Comparison of ENCODE assay signal across 8 mouse cellular contexts in the genomic region with DNA sequence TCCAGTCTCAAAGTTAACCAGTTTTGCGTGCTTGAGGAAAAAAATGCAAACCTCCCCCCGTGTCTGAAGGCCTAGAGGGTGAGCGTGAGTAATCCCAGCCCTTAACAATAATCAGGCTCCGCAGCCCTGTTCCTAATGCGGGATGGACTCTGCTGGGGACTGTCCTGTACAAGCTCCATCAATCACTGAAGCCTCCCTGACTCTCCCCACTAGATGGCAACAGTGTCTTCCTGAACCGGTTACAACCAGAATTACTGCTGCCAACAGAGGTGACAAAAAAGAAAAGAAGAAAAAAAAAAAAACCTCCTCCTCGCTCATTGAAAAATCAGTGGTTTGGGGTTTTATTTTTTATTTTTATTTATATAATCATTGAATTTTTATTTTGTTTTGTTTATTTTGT. TPM values are rescaled to one million over a fixed set of nuclear protein-coding genes. Genes with fewer than 3 reads are reported as not detected.
A peak's percentile ranks its signal among the peaks of the same experiment; 100 is the strongest.
DNase-seq lines count a peak whose midpoint lies in the region; ATAC-seq and TF ChIP-seq lines count a peak whose summit lies in the region.

No protein-coding gene starts in this region.

- no peak overlapping the region for H3K27ac ChIP-seq in heart, embryonic 10.5 days
- H3K27ac ChIP-seq in hindbrain, embryonic 16.5 days (ENCODE audit: low read depth, low read length) = peak overlapping the region; percentile 47; the same call in 1 of the 2 replicates
- H3K27ac ChIP-seq in left cerebral cortex, adult 2 months = no peak overlapping the region; the same call in 1 of the 2 replicates
- H3K27ac ChIP-seq in midbrain, embryonic 13.5 days = peak overlapping the region; percentile 87; the same call in 1 of the 2 replicates

- peak; percentile 83 for TF ChIP-seq CTCF in left cerebral cortex, adult 2 months (IDR thresholded peaks at IDR 0.05)

- peaks cover 85% of the 10 kb centered on the region for H3K36me3 ChIP-seq in heart, embryonic 10.5 days
- H3K36me3 ChIP-seq in hindbrain, embryonic 16.5 days (ENCODE audit: control insufficient read depth, insufficient read depth, low read length) = peaks cover 28% of the 10 kb centered on the region
- H3K36me3 ChIP-seq in midbrain, embryonic 13.5 days = peaks cover 92% of the 10 kb centered on the region

- H3K9ac ChIP-seq in hindbrain, embryonic 16.5 days (ENCODE audit: low read depth, low read length) = no peak overlapping the region
- H3K9ac ChIP-seq in midbrain, embryonic 13.5 days (replicated peaks) = no peak overlapping the region

- H3K4me2 ChIP-seq in hindbrain, embryonic 16.5 days (ENCODE audit: low read length) = no peak overlapping the region
- no peak overlapping the region for H3K4me2 ChIP-seq in midbrain, embryonic 13.5 days (replicated peaks)

- intact Hi-C loops in left cerebral cortex, adult 2 months (cut with DNase I) = loop anchor here (1.0 to 10.0 kb wide), 5 partner anchors 46 to 167 kb away; no protein-coding TSS in a partner anchor

- ATAC-seq in hindbrain, embryonic 16.5 days = no peak
- peak; percentile 65 for ATAC-seq in midbrain, embryonic 13.5 days

- H3K4me1 ChIP-seq in heart, embryonic 10.5 days = peaks cover 39% of the 10 kb centered on the region
- peaks cover 25% of the 10 kb centered on the region for H3K4me1 ChIP-seq in hindbrain, embryonic 16.5 days (ENCODE audit: control insufficient read depth, insufficient read depth, low read depth, low read length)
- H3K4me1 ChIP-seq in midbrain, embryonic 13.5 days (replicated peaks) = peaks cover 48% of the 10 kb centered on the region

- H3K27me3 ChIP-seq in heart, embryonic 10.5 days (ENCODE audit: insufficient read depth, poor library complexity, severe bottlenecking) = no peaks in the 10 kb centered on the region
- no peaks in the 10 kb centered on the region for H3K27me3 ChIP-seq in hindbrain, embryonic 16.5 days (replicated peaks; ENCODE audit: control insufficient read depth, insufficient read depth, low read length)
- no peaks in the 10 kb centered on the region for H3K27me3 ChIP-seq in midbrain, embryonic 13.5 days

- H3K4me3 ChIP-seq in heart, embryonic 10.5 days = no peak overlapping the region
- no peak overlapping the region for H3K4me3 ChIP-seq in hindbrain, embryonic 16.5 days (ENCODE audit: low read length)
- H3K4me3 ChIP-seq in left cerebral cortex, adult 2 months = no peak overlapping the region
- no peak overlapping the region for H3K4me3 ChIP-seq in midbrain, embryonic 13.5 days (replicated peaks)

- 23% methylated on average over 7 of the region's 7 CpGs for WGBS in heart, embryonic 10.5 days
- WGBS in hindbrain, embryonic 16.5 days = 13% methylated on average over 7 of the region's 7 CpGs
- WGBS in midbrain, embryonic 13.5 days = 8% methylated on average over 7 of the region's 7 CpGs

- H3K9me3 ChIP-seq in heart, embryonic 10.5 days = no peaks in the 10 kb centered on the region
- no peaks in the 10 kb centered on the region for H3K9me3 ChIP-seq in hindbrain, embryonic 16.5 days (ENCODE audit: control insufficient read depth, low read length)
- no peaks in the 10 kb centered on the region for H3K9me3 ChIP-seq in midbrain, embryonic 13.5 days

- DNase-seq in heart, adult 18-20 months = peak; percentile 82 to 89
- DNase-seq in heart, embryonic 10.5 days (ENCODE audit: low spot score) = no peak
- peak; percentile 27 for DNase-seq in c-Kit-positive CD71-positive TER-119-positive erythroid progenitor cells, embryonic 14.5 days (ENCODE audit: low spot score)
- peak; percentile 58 for DNase-seq in forelimb bud, embryonic 11.5 days (ENCODE audit: low read depth, low spot score)
- peak; percentile 69 to 75 for DNase-seq in left cerebral cortex, adult 2 months (ENCODE audit: extremely low spot score in 1 of 2, low spot score in 2 of 2)
- DNase-seq in spleen, adult 18-20 months = peak; percentile 24 to 57

RNA-seq across cellular contexts. Expression of gene Tnrc18, which starts 49.5 kb away (rescaled TPM):
- total RNA-seq in heart, adult 18-20 months (2021) = 10 to 100 TPM; 39.2 to 48.2 TPM
- polyA plus RNA-seq in heart, embryonic 10.5 days (2016; fragmentation: Nextera tagmentation; extraction: Ambion mirVana) = 22.2 and 24.8 TPM in 2 replicates
- polyA plus RNA-seq in hindbrain, embryonic 16.5 days (2015; fragmentation: Nextera tagmentation; extraction: Ambion mirVana) = 19.7 and 23.8 TPM in 2 replicates
- total RNA-seq in left cerebral cortex, adult 2 months (2021) = 100 to 1,000 TPM; 139 to 141 TPM
- polyA plus RNA-seq in midbrain, embryonic 13.5 days (2015; fragmentation: Nextera tagmentation; extraction: Ambion mirVana) = 30.5 and 40.7 TPM in 2 replicates

Comparison
In these comparisons a context has a peak if more than half of its experiments do, and no peak if none do; other contexts are left out.
1. H3K27ac ChIP-seq: peak in hindbrain, embryonic 16.5 days (single experiment) and midbrain, embryonic 13.5 days (single experiment); none in heart, embryonic 10.5 days (single experiment) and left cerebral cortex, adult 2 months (single experiment).